Mouse (Mus musculus) MEL (cell line): ENCODE results near the gene Clca2. TPM values are rescaled to one million over a fixed set of nuclear protein-coding genes. Genes with fewer than 3 reads are reported as not detected.

Experiments
- polyA plus RNA-seq, 2 experiments: library from polyadenylated mRNA; stranded (reverse) in 1 of 2; unstranded in 1 of 2; fragments of >175 nt in 1 of 2; fragments of >200 nt in 1 of 2; gene quantifications; 2 replicates each; pipeline versions ENCODE4 v1.2.1 to v1.2.4; 2012; ENCODE audit warnings: low replicate concordance in 2 of 2, low read depth in 1 of 2; ENCODE audit not compliant: insufficient read length in 2 of 2, insufficient read depth in 1 of 2, missing spikeins in 1 of 2
- total RNA-seq: library from RNA; depleted of rRNA; stranded (reverse); fragments of 300-350 nt; gene quantifications from 2 replicates; pipeline ENCODE4 v1.2.3, GENCODE M21; 2012; rRNA removed

Clca2 gene
- total and polyA plus RNA-seq, 3 experiments = not detected

Other genes with a start within 250 kb of the Clca2 start
- not detected in 2 replicates for gene Clca4b, start 166.9 kb downstream of the Clca2 start, total RNA-seq
- under 1 TPM in 1 of 2 experiments, not detected in 1; 0.03 TPM for gene Clca4b, start 166.9 kb downstream of the Clca2 start, polyA plus RNA-seq
- not detected in 2 replicates for gene Clca4a, start 124.4 kb downstream of the Clca2 start, total RNA-seq
- not detected for gene Clca4a, start 124.4 kb downstream of the Clca2 start, polyA plus RNA-seq
- gene Clca1, start 66.7 kb downstream of the Clca2 start, total RNA-seq = not detected in 2 replicates
- not detected for gene Clca1, start 66.7 kb downstream of the Clca2 start, polyA plus RNA-seq
- gene Odf2l, start 19.1 kb upstream of the Clca2 start, total RNA-seq = 12.6 and 15.1 TPM in 2 replicates
- gene Odf2l, start 19.1 kb upstream of the Clca2 start, polyA plus RNA-seq = 10 to 100 TPM in 1 of 2 experiments, not detected in 1; 15.0 TPM
- gene Col24a1, start 193.0 kb upstream of the Clca2 start, total RNA-seq = not detected in 2 replicates
- not detected for gene Col24a1, start 193.0 kb upstream of the Clca2 start, polyA plus RNA-seq